Mouse (Mus musculus) heart, adult 18-20 months (tissue): ENCODE data around the gene Ebi3. TPM values are rescaled to one million over a fixed set of nuclear protein-coding genes. Genes with fewer than 3 reads are reported as not detected.

Source experiments
- DNase-seq, 2 experiments: peaks; one replicate each; pipeline ENCODE4 v3.0.0; 2021 to 2022; ENCODE audit warnings: mixed read lengths in 1 of 2
- total RNA-seq, 2 experiments: library from RNA; stranded (reverse); gene quantifications; 2 replicates each; pipeline ENCODE4 v1.2.3; 2021

The Ebi3 gene
- total RNA-seq, 2 experiments from 2014 or later, result 0.69 to 1.1 TPM

DNA sequence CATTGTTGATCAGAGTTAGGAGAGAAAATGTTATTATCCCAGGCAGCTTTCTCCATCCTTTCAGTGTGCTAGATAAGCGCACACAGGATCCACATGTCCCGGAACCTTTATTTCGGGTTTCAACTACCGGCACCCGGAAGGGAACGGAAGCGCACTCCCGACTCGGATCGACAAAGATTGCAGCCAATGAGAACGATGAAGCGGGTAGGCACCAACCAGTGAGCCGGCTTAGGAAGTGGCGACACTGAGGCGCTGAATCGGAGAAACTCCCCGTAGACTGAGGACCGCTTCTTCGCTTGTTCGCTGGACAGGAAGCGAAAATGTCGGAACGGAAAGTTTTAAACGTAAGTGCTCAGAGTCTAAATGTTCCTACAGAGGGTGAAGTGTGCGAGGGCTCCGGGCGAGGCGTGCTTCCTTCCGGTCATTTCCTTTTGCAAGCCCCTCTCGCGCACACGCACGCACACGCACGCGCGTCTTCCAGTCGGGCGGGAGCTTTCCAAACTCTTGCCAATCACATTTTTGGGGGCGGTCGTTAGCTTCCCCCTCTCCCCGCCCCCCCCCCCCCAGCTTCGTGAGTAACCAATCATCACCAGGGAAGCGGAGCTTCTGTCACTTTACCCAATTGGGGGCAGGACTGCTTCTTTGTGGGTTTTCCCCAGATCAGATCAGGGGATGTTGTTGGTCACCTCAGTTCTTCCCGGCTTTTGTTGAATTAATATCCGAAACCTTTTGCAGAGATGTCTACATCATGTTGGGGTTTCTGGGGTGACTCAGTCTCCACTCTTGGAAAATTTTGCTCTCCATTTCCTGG, 6.7 kb downstream of the Ebi3 start, which contains the start of gene Yju2:
TSS of gene Yju2 (plus strand) at position 182 of the 811 bp plus-strand sequence.
- peak; percentile 96 to 99 for DNase-seq

- no peak for DNase-seq
Measured at GRCm38 (mm10) chr17:55959946-55960740, 7.7 kb downstream of the Ebi3 start.

DNA sequence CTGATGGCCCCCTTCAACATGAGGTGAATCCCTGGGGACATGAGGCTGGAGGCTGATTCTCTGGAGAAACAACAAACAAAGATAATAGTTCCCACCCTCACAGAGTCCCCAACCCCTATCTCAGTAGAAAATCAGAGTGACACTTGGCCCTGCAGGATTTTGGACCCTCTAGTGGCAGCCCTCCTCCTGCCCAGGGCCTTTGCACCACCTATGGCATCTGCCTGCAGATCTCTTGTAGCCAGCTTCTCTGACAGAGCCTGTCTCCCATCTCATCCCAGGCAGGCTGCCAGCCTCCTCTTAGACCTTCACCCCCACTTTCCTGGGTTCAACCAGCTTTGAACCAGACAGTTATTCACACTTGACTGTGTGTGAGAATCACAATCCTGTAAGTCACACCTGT, 8.4 kb downstream of the Ebi3 start:
- no peak for DNase-seq

DNA sequence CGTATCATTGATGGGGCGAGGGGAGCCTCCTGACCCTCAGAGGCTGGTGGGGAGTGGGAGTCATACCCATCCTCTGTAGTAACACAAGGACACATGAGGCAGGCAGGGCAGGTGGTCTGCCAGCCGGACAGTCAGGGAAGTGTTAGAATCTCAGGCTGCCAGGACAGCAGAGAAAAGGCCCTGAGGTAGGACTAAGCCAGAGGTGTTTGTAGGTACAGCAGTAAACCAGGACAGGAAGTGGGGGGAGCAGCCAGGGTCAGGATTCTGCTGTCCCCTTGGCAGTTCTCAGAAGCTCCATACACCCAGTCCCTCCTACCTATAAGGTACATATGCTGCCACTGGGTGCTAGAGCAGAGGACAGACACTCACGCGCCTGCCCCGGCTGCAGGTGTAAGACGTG, 9.2 kb downstream of the Ebi3 start:
- DNase-seq, result no peak

GRCm38 (mm10) chr17:55963171-55963570, 10.7 kb downstream of the Ebi3 start:
- no peak for DNase-seq

- DNase-seq, result no peak
Measured at GRCm38 (mm10) chr17:55964496-55964895, 12.1 kb downstream of the Ebi3 start.

DNA sequence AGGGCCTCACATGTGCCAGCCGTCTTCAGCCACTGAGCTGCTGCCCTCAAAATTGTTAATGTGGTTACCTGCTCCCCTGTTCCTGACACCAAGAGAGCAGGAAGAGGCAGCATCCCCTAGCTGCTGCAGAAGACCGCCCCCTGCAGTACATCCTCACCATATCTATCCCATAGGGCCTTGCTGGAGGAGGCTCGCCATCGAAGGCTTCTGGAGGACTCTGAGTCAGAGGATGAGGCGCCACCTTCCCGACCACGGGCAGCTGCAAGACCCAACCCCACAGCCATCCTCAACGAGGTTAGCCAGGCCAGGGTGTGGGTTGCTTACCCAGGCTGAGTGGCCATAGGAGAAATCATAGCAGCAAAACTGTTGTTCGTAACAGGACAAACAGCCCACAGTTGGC, 12.6 kb downstream of the Ebi3 start:
- DNase-seq, result no peak

DNA sequence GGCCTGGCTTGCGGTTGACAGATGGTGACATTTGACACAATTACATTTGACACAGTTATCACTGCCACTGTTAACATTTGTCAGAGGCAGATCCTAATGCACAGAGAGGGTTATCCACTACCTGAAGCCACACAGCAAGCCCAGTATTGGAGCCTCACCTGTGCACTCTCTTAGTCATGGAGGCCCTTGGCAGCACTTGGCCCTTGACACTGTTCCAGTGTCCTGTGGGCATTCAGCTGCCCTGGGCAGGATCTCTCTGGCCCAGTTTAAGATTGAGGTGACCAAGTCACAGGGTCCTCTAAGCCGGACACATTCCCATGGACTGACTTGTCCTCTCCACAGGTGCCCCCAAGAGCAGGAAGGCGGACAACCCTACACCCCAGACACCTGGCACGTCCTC, 14.7 kb downstream of the Ebi3 start:
- DNase-seq, result no peak

DNA sequence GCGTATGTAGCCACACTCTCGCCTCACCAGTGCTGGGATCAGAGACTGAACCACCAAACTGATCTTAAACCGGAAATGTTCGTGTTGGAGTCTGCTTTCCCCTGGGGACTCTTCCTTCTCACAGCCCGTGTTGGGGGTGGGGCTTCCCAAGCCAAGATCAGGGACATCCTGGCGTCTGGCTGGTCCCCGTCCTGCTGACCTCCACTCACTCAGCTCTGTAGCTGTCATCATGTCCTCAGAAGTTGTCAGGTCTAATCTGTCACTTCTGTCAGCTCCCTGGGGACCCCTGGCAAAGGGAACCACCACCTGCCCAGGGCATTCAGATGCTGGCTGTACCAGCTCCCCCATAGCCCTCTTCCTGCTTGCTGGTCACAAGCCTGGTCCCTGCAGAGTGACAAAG, 15.8 kb downstream of the Ebi3 start:
- peak; percentile 27 to 43 for DNase-seq

GRCm38 (mm10) chr17:55969560-55969959, 17.1 kb downstream of the Ebi3 start:
- DNase-seq, result peak in 1 of 2 experiments; percentile 23

- DNase-seq, result peak in 1 of 2 experiments; percentile 20
Measured at GRCm38 (mm10) chr17:55969966-55970891, 17.8 kb downstream of the Ebi3 start, which contains the start of gene Shd. Gene Shd, plus strand, starts transcription at chr17:55970467.

DNA sequence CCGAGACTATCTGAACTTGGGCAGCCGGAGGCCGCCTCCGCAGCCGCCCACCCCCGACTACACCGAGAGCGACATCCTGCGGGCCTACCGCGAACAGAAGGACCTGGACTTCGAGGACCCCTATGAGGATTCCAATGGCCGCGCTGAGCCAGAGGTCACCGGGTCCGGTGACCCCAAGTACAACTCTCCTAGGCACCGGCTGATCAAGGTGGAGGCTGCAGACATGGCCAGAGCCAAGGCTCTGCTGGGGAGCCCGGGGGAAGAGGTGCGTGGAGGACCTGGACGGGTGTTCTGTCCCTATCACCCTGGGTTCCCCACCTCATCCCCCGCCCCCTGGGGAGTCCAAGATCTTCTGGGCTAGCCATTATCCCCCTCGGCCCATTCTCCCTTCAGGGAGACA, 19.0 kb downstream of the Ebi3 start:
- DNase-seq, result no peak

- peak; percentile 69 to 90 for DNase-seq
Measured at GRCm38 (mm10) chr17:55976255-55976862, 23.9 kb downstream of the Ebi3 start.

GRCm38 (mm10) chr17:55977301-55977700, 24.9 kb downstream of the Ebi3 start:
- DNase-seq, result no peak

DNA sequence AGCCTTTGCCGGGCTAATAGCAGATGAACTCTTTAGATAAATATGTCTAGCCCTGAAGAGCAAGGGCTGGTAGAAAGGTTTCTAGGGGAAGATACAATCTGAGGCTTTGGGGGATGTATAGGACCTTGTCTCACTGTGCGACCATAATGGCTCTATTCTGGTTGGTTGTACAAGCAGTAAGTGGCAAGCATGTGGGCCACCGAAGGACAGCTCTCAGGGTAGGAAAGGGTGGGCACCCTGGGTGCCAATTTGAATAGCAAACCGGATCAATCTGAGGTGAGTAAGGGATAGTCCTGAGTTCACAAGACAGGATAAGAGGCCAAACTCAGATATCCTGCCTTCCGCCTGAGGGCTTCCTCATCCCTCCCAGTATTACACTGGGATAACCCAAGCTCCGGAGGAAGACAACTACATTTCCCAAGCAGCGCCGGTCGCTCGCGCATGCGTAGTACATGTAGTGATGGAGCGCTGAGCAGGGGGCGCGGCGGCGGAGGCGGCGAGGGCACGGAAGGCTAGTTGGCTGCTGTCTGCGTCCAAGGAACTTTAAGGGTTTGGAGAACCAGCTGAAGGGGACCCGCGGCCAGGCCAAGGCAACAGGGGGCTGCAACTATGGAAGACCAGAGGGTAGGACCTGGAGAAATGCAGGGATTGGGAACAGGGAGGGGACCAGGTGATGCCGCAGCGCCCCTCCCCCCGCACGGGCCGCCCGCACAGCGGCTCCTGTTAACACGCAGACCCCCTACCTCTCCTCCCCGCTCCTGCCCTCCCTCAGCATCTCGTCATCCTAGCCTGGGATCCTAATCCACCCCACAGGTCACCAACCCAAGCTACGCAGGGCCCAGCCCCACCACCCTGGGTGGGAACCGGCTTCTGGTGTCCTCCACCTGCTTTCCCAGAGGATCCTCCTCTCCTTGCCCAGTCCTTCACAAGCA, 33.9 kb downstream of the Ebi3 start, which contains the start of gene Fsd1:
TSS of gene Fsd1 (plus strand) at position 480 of the 932 bp plus-strand sequence.
- DNase-seq, result peak in 1 of 2 experiments; percentile 31

GRCm38 (mm10) chr17:55990278-55990898, 37.9 kb downstream of the Ebi3 start:
- DNase-seq, result no peak

DNA sequence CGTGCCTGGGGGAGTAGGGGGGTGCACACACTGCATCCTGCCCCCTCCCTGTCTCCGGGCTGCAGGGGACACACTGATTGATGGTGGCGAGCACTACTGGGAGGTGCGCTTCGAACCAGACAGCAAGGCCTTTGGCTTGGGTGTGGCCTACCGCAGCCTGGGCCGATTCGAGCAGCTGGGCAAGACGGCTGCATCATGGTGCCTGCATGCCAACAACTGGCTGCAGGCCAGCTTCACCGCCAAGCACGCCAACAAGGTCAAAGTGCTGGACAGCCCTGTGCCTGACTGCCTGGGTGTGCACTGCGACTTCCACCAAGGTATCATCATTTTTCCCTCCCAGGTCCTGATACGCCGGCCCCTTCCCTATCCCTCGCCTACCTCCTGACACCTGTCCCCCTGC, 43.6 kb downstream of the Ebi3 start:
- DNase-seq, result peak; percentile 50 to 53

GRCm38 (mm10) chr17:55999794-56000499, 47.5 kb downstream of the Ebi3 start:
- no peak for DNase-seq

DNA sequence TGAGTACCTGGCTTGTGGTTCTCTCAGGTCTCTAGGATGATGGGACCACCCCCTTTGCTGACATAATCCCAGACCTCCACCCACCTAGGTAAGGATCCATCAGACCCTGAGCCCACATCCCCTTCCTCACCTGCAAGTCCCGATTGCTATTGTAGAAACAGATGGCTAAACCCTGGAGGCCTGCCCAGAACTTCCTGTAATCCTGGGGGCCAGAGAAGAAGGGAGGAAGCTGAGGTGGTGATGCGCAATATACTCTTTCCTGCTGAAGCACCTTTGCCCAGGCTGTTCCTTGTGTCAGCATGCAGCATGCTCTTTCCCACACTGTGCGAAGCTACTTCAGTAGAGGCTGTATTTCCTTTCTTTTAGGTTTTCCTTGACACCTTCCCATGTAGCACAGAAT, 50.6 kb downstream of the Ebi3 start:
- no peak for DNase-seq
